Mouse (Mus musculus) layer of hippocampus, adult 18-20 months (tissue): ENCODE measurements at regions not wholly inside any gene's neighbourhood (a gene's known extent, or its start where the extent isn't known, plus 50 kb on each side); places are given as distances from the start of the nearest gene placed in this dataset.

Experiments
- DNase-seq, 2 experiments: peaks; one replicate each; pipeline ENCODE4 v3.0.0; 2022; ENCODE audit warnings: low spot score in 2 of 2

DNA sequence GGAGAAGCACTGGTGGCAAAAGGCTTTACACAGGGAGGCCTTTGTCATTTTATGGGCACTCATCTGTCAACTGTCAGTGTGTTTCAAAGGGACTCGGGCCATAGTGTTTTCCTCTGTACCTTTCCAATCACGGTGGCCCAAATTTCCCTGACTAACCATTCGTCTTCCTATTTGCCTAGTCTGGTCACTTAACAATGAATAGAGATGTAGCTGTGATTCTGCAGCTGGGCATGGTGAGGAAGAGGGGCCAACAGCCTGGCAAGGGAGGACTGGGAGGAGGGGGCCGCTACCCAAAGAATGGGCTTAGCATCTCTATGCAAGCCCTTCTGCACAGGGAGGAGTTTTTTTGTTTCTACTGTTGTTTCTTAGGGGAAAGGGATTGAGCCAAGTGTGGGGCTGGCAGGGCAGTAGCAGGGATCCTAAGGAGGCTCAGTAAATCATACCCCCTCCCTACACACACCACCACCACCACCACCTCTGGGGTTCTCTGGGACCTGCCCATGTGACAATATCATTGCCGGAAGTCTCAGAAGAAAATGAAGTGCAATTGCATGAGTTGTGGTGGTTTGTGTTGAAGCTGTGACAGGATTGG, 367.2 kb downstream of the Nkx6-1 start:
- no peak for DNase-seq

DNA sequence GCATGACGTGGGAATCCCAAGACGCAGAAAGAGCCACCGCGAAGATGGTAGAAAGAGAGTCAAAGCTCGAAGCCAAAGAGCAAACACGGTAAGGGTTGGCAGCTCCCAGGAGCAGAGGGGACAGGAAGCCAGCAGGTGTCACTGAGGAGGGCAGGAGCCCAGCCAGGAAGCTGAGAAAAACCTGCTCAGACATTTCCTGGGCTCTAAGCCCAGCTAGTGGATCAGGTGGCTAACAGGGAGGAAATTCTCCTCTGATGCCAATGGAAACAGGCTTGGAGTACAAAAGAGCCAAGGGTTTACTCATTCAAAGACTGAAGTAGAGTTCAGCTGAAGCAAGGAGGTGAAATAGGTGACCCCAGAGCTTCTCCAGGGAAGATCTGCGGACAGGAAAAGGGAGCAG, 368.9 kb downstream of the Nkx6-1 start:
- DNase-seq: no peak

DNA sequence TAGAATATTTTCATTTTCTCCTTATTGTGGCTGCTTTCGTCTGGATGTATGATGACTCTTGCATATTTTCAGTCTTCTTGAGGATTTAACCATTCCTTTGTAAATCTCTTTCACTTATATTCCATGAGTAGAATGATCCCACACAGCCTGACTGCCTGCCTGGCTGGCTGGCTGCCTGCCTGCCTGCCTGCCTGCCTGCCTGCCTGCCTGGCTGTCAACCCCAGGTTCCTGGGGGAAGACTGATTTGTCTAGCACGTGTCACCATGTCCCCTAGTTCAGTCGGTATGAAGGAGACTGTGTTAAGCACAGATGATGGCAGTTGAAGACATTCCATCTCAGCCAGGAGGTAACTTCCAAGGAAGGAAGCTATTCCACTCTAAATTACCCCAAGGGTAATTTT, 370.8 kb downstream of the Nkx6-1 start:
- no peak for DNase-seq

DNA sequence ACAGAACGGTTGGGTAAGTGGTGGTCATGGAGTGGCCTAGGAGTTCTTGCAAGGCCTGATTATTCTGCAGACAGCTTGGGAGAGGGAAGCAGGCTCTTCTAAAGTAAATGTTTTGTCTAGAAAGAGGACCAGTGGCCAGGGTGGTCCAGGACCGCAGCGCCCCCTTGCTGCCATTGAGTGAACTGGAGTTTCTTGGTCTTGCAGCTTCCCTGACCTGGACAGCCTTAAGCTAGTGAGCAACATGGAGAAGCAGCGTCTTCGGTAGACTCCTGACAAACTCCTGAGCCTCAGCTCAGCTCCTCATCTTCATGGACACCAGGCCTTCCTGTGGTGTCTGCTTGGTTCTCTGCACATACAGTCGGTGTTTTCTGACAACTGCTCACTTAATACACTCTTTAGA, 376.4 kb downstream of the Nkx6-1 start:
- DNase-seq: peak in 1 of 2 experiments; percentile 28

DNA sequence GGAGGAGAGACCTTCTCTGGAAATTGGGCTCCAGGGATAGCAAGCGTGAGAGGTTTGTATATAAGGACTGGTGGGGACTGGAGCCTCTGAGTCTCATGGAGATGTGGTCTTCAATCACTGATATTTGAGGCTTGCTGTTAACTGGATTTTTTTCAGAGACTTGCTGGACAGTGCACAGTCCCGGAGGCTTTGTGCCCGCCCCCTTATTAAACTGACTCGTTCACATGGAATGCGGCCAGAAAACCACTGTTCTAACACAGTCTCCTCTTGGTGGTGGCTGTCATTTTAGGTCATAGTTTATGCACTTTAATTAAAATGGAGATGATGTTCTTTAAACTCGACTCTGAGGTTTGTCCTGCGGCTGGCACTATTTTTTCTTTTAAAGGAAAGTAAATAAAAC, 378.9 kb downstream of the Nkx6-1 start:
- no peak for DNase-seq

DNA sequence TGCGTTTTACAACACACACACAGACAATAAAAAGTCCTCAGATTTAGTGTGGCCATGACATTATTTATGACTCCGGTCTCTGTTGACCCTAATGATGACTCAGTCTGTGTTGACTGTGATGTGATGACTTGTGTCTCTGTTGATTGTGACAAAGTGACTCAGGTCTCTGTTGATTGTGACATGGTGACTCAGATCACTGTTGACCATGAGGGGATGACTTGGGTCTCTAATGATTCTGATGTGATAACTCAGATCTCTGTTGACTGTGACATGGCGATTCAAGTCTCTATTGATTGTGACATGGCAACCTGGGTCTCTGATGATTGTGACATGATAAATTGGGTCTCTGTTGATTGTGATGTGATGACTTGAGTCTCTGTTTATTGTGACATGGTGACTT, 405.0 kb downstream of the Gpat3 start:
- DNase-seq: no peak

DNA sequence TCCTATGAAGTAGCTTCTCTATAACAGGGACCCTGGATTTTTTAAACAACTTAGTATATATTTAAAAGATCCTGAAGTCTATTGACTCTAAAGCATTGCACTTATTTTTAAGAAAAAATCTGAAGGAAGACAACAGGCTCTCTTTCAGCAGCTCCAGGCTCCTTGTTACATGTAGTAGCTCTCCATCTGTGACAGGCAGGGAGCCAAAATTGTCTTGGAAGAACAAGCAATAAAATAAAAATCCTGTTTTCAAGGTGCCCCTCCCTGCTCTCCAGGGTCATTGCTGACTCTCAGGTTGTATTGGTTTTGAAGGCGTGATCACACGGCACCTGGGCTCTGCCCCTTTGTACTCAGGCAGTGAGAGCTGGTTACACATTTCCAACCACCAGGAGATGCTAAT, 397.1 kb downstream of the Gpat3 start:
- DNase-seq: peak; percentile 42 to 66

DNA sequence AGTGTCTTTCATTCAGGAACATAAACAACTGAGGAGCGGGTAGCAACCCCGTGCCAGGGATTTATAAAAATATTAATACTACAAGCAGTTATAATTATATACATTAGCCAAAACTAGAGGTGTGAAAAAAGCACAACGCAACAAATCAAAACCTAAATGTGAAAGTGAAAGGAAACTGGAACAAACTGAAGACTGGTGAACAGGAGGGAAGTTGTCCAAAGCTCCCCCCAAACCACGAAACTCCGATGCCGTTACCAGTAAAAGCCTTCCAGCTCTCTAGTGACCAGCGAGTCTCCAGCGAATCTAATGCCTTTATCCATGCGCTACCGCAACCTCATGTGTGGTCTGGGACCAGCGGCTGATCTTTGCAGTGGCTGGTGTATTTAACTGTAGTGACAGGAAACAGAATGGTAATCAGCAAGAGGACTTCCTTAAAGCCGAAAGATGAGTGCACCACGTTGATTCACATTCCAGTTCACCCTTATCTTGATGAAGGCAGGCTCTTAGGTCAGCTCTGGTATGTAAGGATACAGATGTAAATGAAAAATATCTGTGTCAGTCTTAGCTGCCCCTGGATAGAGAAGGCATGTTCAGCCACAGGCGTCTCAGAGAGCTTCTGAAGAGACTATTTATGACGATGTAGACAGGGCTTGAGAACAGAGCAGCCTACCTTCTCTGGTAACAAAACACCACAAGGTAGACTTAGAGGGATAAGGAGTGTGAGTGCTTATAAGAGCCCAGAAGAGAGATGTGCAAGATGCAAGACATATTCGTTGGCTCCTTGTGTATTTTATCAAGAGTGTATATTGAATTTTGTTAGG, 394.0 kb downstream of the Gpat3 start:
- DNase-seq: no peak

DNA sequence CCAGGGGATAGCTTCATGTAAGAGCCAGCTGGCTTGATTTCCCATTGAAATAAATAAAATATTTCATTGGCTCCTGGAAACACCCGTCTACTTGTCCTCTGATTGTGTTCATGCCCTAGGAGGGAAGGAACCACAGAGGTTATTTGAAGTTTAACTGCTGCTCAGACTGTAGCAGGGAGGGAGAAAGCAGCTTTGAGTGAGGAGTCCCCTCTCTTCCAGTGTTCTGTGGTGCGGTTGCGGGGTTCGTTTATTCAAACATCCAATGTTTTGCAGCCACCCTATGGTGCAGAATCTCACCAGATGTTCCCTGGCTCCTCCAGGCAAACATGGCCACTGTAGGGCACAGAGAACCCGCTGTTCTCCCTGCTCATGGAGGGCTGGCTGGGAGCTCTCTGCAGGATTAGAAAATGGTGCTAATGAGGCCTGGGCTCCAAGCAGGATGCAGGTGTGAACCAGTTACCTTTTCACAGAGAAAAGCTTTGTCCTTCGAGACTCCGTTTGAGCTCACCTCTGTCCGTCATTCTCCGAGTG, 390.7 kb downstream of the Gpat3 start:
- DNase-seq: no peak

DNA sequence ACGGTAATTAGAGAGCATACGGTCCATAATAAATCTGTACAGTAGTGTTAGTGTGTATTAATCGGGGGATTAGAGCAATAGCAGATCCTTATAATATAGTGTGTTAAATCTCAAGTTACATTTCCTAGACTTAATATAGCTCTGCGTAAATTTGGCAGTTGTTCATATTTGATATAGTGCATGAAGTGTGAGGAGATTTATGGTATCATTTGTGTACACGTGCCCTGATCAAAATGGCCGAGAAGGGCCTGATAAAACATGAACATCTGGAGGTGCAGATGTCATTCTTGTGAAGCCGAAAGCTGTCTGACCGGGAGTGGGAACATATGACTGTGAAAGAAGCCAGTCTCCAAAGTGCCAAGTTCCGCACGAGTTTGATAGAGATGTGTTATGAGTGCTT, 376.9 kb downstream of the Gpat3 start:
- DNase-seq: no peak

DNA sequence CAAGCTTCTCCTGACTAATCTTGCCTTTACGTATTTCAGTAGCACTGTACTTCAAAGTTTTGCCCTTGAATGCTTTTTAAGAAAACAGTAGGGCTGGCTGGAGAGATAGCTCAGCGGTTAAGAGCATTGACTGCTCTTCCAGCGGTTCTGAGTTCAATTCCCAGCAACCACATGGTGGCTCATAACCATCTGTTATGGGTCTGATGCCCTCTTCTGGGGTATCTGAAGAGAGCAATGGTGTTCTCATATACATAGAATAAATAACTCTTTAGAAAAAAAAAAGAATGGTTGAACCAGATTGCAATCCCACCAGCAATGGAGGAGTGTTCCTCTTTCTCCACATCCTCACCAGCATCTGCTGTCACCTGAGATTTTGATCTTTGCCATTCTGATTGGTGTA, 372.6 kb downstream of the Gpat3 start:
- no peak for DNase-seq

DNA sequence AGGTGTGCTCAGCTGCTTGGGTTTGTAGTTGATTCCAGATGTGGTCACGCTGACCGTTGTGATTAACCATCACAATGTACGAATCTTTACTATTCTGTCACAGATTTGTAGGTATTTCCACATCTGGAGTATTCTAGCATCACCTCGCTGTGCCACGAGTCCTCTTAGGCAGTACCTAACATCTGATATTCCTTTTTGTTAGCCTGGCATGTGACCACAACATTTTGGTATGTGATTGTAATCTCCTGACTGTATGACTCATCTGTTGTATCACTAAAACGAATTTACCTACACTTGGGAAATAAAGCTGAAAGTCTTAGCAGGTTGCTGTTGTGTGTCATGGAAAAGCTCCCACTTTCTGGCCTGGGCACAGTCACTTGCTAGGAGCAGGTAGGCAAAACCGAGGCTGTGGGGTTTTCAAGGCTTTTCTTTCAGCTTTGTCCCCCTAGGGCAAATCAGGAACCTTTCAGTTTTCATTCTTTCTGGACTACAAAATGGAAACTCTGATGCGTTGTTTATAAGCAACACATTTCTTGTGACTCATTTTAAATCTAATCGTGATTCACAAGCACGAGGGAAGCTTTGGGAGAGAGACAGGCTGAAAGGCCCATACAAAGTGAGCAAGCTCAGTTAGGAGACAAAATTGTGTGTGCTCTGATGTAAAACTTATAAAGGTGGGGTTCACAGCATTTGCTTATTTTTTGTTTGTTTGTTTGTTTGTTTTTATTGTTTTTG, 371.5 kb downstream of the Gpat3 start:
- no peak for DNase-seq

DNA sequence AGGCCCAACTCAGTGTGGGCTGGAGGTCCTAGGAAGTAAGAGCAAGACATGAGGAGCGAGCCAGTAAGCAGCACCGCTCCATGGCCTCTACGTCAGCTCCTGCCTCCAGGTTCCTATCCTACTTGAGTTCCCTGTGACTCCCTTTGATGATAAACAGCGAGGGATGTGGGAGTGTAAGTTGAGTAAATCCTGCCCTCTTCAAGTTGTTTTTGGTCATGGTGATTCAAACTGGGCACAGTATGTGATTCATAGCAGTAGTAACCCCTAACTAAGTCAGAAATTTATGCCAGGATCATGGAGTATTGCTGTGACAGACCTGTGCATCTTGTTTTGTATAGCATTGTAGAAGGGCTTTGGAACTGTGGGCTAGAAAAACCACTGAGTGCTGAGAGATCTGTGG, 366.5 kb downstream of the Gpat3 start:
- no peak for DNase-seq

DNA sequence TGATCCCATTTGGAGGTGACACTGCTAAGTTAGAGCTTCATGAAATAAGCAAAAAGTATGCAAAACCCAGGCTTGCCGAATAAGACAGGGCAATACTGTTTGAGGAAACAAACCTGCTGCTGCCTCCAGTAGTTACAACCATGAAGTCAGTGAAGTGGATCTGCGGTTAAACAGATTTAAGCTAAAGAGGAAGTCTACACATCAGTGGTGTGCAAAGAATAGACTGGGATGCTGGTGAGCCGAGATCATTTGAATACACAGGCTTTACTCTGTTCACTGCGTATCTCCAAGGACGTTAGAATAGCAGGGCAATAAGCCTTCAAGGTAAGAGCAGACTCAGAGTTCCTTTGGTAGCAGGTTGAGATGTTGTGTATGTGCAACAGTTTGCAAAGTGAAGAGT, 362.6 kb downstream of the Gpat3 start:
- DNase-seq: no peak

DNA sequence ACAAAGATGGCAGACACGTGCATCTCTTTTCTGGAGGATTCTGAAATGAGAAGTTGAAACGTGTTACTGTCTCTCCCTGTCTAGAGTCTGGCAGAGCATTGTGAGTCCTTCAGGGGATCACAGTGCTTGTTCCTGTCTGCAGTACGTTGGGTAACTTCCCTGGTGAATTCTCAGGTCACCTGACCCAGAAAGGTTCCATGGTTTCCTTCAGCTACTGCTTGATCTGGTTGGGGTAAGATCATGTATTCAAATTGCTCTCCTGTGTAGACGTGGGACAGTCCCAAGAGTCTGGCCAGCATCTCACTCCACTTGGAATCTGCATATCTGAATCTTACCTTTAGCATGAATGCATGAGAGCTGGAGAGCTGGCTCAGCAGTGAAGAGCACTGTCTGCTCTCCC, 350.0 kb downstream of the Gpat3 start:
- DNase-seq: no peak

DNA sequence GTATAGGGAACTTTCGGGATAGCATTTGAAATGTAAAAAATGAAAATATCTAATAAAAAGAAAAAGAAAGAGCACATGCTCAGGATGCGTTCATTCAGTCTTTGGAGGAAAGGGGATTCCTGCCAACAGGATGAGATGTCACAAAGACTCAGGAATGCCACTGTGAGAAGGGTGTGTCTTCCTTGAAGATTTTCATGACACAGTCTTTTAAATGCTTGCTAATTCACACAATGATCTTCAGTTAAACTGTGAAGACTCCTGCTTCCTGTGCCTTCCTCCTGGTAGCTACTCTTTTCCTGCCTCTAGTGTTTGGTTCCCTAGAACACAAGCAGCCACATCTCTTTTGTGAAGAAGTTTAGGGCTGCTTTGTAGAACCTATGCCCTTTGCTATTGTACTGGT, 345.5 kb downstream of the Gpat3 start:
- DNase-seq: no peak

DNA sequence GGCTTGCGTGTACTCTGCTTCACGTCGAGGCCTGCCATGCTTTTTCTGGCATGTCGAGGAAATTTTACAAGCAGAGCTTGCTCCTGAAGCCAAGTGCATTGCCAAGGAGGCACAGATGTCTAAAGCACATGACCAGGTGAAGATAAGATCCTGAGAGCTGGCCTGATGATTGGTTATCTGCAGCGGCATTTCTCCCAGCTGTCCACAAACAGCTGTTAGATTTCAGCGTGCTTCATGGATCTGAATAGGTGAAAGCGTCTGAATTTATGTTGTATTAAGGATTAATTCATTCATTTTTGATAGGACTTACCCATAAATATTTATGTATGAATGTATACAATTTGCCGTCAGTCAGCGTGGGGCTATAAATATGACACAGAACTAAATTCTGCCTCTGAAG, 327.7 kb downstream of the Gpat3 start:
- no peak for DNase-seq

DNA sequence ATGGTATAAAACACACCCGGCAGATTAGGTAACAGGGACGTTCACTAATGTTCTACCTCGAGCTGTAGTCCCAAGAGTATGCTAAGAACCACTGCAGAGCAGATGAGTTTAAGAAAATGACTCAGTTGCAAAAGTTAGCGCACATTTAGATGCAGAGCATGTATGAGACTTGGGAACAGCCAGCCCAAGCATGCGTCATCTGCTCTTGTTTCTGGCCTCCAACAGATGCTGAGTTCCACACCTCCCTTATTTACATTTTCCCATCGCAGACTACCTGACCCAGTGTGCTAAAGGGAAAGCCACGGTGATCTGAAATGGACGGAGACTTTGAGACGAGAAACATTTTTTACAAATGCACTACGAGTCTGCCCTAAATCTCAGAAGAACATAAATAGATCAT, 327.3 kb downstream of the Gpat3 start:
- DNase-seq: peak in 1 of 2 experiments; percentile 5

DNA sequence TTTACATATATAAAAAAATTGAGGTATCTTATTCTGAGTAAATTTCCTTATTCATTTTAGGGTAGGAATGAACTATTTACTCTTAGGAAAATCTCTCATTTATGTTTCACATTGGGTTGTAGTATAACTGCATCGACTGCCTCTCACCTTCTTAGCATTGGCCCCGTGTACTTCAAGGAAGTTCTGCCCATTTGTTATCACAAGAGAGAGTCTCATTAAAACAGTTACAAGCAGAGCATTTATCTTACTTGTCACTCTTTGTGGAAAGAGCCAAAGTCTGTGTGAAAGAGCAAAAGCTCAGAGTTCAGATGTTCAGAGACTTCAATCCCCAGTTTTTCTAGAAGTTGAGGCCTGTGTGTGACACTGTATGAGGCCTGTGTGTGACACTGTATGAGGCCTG, 323.6 kb downstream of the Gpat3 start:
- DNase-seq: no peak

DNA sequence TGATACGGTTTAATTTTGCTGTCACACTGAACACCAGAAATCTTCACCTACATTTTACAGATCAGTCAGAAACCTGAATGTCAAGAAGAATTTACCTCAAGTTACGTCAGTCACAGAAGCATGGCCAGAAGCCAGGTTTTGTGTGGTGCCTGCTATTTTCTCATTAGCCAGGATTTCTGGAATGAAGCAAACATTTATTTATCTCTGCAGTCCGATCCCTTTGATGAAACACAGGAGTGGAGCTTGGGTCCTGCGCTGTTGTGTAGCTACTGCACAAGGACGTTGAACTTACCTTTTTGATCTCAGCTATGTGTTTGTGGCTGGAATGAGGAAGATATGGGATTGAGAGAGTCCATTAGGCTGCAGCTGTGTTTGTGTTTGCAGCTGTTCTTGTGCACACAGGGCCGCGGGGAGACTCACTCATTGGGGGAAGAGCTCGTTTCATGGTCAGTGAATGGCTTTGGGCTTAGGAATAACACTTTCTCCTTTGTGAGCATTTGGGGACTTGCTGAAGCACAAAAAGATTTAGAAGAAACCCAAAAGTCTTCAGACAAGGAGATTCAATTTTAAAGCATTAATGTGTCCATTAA, 318.2 kb downstream of the Gpat3 start:
- DNase-seq: no peak

DNA sequence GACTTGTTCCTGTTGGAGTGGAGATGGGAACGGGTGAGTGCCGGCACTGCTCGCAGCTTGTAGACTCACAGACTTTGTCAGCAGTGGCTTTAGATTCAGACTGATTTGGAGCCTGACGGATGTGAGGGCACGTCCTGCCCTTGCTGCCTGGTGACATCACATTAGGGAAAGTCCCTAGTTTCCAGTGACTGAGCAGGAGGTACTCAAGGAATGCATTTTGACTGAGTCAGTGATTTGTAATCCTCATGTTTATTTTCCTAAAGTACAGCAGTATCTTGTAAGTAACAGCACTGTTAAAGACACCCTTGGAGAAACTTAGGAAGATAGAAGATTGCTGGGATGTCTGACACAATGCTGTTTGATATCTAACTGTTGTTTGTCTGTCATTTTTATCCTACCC, 317.6 kb downstream of the Gpat3 start:
- DNase-seq: no peak

DNA sequence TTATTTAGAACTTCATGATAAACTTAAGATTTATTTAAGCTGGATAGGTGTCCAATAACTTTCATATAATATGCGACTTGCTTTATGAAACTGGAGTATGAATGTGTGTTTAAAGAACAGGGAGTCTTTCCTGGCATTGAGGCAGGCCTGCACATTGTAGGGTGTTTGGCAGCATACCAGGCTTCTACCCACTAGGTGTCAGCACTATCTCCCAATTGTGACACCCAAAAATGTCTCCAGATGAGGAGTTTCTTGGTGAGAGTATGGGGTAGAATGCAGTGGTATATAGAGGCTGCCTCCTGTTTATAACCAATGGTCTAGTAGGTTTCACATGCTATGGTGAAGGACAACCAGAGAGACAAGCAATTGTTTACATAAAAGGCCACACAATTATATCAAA, 311.9 kb downstream of the Gpat3 start:
- DNase-seq: no peak
